Mouse (Mus musculus): Measurements from ENCODE around the gene S100a16.

GRCm38 (mm10) chr3:90506362-90506761 lies 30.7 kb upstream of the S100a16 start:
- TF ChIP-seq CTCF (IDR thresholded peaks at IDR 0.05; ENCODE audit: low read depth) (no peak), EP300 (IDR thresholded peaks at IDR 0.05; ENCODE audit: low read depth) (no peak)
